Mouse (Mus musculus): Measurements from ENCODE around the gene Stox1. TPM values are rescaled to one million over a fixed set of nuclear protein-coding genes. Genes with fewer than 3 reads are reported as not detected.

Gene Stox1
- polyA plus RNA-seq, 2 experiments: 0.63 to 0.65 TPM

- Histone ChIP-seq H3K4me2 (replicated peaks; ENCODE audit: low read depth, low read length, severe bottlenecking) (peak overlapping the region; percentile 34), H3K27me3 (ENCODE audit: control insufficient read depth, insufficient read depth, low read length) (no peaks in the 10 kb centered on the region), H3K9me3 (ENCODE audit: control insufficient read depth, low read length) (no peaks in the 10 kb centered on the region), H3K4me3 (replicated peaks; ENCODE audit: low read length) (no peak overlapping the region), H3K36me3 (ENCODE audit: control insufficient read depth, insufficient read depth, low read length) (no peaks in the 10 kb centered on the region), H3K9ac (ENCODE audit: low read depth, low read length, severe bottlenecking) (no peak overlapping the region), H3K27ac (replicated peaks; ENCODE audit: low read depth, low read length) (no peak overlapping the region), H3K4me1 (ENCODE audit: control insufficient read depth, insufficient read depth, low read length) (no peaks in the 10 kb centered on the region)
- 55% methylated on average over 27 of the region's 27 CpGs for WGBS
- ATAC-seq (ENCODE audit: low FRiP score, low read depth) (no peak), DNase-seq (ENCODE audit: low spot score) (no peak)
- no peak for TF ChIP-seq POLR2A (IDR thresholded peaks at IDR 0.05; ENCODE audit: borderline replicate concordance, extremely low read depth, insufficient read depth, insufficient read length)
These were observed 60.9 kb downstream of the Stox1 start for GRCm38 (mm10) chr10:62664963-62665590.

DNA sequence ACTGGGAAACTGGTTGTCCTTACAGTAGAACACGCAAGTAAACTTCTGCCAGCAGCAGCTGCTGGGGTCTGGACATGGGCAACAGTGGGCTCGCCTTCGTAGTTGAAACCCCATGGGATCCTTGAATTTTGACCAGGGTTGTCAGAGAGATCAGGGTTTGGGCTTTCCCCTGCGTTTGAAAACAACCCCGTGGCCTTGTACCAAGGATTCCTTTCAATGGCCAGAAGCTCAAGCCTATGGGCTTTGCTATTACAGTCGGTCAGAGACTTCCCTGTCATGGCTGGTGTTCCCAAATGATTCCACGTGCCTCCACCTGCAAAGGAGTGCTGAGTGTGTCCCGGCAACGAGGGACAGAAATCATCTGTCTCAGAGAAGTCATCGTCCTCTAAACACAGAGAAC, 61.8 kb downstream of the Stox1 start:
- WGBS: 85% methylated on average over 10 of the region's 10 CpGs
- Histone ChIP-seq H3K4me1 (ENCODE audit: control insufficient read depth, insufficient read depth, low read length) (no peaks in the 10 kb centered on the region), H3K9me3 (ENCODE audit: control insufficient read depth, low read length) (no peaks in the 10 kb centered on the region), H3K27ac (replicated peaks; ENCODE audit: low read depth, low read length) (no peak overlapping the region), H3K27me3 (ENCODE audit: control insufficient read depth, insufficient read depth, low read length) (no peaks in the 10 kb centered on the region), H3K4me2 (replicated peaks; ENCODE audit: low read depth, low read length, severe bottlenecking) (no peak overlapping the region), H3K4me3 (replicated peaks; ENCODE audit: low read length) (no peak overlapping the region), H3K9ac (ENCODE audit: low read depth, low read length, severe bottlenecking) (no peak overlapping the region), H3K36me3 (ENCODE audit: control insufficient read depth, insufficient read depth, low read length) (no peaks in the 10 kb centered on the region)
- ATAC-seq (ENCODE audit: low FRiP score, low read depth) (no peak), DNase-seq (ENCODE audit: low spot score) (no peak)
- TF ChIP-seq POLR2A (IDR thresholded peaks at IDR 0.05; ENCODE audit: borderline replicate concordance, extremely low read depth, insufficient read depth, insufficient read length): no peak

- Histone ChIP-seq H3K27ac (replicated peaks; ENCODE audit: low read depth, low read length) (no peak overlapping the region), H3K9me3 (ENCODE audit: control insufficient read depth, low read length) (no peaks in the 10 kb centered on the region), H3K4me2 (replicated peaks; ENCODE audit: low read depth, low read length, severe bottlenecking) (no peak overlapping the region), H3K4me1 (ENCODE audit: control insufficient read depth, insufficient read depth, low read length) (no peaks in the 10 kb centered on the region), H3K27me3 (ENCODE audit: control insufficient read depth, insufficient read depth, low read length) (no peaks in the 10 kb centered on the region), H3K36me3 (ENCODE audit: control insufficient read depth, insufficient read depth, low read length) (no peaks in the 10 kb centered on the region), H3K9ac (ENCODE audit: low read depth, low read length, severe bottlenecking) (no peak overlapping the region), H3K4me3 (replicated peaks; ENCODE audit: low read length) (no peak overlapping the region)
- WGBS: 85% methylated on average over 7 of the region's 7 CpGs
- DNase-seq (ENCODE audit: low spot score) (no peak), ATAC-seq (ENCODE audit: low FRiP score, low read depth) (no peak)
- no peak for TF ChIP-seq POLR2A (IDR thresholded peaks at IDR 0.05; ENCODE audit: borderline replicate concordance, extremely low read depth, insufficient read depth, insufficient read length)
These were observed 69.2 kb downstream of the Stox1 start for GRCm38 (mm10) chr10:62656711-62657110.

DNA sequence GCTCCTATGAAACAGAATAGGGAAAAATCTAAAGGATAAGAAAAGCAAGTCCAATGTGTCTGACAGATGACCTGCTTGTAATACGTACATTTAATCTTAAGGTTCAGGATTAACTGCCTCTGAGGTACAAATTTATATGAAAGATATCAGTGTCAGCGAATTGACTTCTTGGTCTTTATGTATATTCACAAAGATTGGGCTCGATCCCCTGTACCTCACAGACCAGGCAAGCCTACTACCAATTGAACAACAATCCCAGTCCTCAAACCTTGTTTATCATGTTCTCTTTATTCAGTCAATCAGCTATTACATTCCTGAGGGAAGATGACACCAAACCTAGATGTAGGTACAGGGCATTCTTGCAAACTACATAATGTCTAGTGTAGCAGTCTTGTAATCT, 74.0 kb downstream of the Stox1 start:
- Histone ChIP-seq H3K4me1 (ENCODE audit: control insufficient read depth, insufficient read depth, low read length) (peaks cover 8% of the 10 kb centered on the region), H3K9ac (ENCODE audit: low read depth, low read length, severe bottlenecking) (peak overlapping the region; percentile 97), H3K27ac (replicated peaks; ENCODE audit: low read depth, low read length) (peak overlapping the region; percentile 92), H3K36me3 (ENCODE audit: control insufficient read depth, insufficient read depth, low read length) (peaks cover 3% of the 10 kb centered on the region; the same call in 1 of the 2 replicates), H3K4me3 (replicated peaks; ENCODE audit: low read length) (peak overlapping the region; percentile 98), H3K9me3 (ENCODE audit: control insufficient read depth, low read length) (no peaks in the 10 kb centered on the region), H3K4me2 (replicated peaks; ENCODE audit: low read depth, low read length, severe bottlenecking) (peak overlapping the region; percentile 43), H3K27me3 (ENCODE audit: control insufficient read depth, insufficient read depth, low read length) (no peaks in the 10 kb centered on the region)
- 18% methylated on average over 3 of the region's 3 CpGs for WGBS
- DNase-seq (ENCODE audit: low spot score): no peak
- ATAC-seq (ENCODE audit: low FRiP score, low read depth): no peak
- no peak for TF ChIP-seq POLR2A (IDR thresholded peaks at IDR 0.05; ENCODE audit: borderline replicate concordance, extremely low read depth, insufficient read depth, insufficient read length)

DNA sequence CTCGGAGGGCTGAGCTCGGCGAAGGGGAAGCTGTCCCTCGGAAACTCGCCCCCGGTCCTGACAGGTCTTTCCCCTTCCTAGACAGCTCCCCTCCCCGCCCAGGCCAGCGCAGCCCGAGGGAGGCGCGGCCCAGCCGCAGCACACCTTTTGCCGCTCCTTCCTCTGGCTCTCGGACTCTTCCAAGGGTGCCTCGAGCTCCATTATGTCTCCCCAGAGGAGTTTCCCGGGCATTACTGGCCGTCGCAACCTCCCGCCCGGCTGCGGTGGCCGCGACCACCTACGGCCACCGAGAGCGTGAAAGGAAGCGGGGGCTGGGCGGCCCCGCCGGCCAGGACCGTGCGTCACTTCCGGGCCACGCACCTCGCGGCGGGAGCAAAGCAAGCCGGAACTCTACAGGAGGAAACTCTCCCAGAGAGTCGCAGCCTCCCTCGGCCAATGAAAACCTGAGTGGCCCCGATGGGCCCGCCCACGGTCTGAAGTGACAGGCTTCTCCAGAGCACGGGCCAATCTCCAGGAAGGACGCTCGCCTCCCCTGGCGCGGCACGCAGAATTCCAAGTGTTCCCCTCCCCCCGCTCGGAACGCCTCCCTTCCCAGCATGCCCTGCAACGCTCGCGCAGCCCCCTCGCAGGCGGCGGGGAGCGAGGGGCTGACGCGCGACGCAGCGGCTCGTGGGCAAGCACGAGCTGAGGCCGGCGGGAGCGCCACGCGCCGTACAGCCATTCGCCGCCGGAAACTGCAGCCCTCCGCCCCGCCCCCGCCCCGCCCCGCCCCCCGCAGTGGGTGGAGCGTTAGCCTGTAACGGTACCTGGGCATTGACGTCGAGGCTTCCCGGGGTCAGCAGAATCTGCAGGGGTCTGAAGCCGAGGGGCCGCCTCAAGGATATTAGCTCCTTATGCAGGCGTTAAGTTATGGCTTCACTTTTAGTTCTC, 74.8 kb downstream of the Stox1 start, which contains the start of gene Ddx50:
Ddx50 (minus strand) TSS at position 338 of the 930 bp plus-strand sequence.
- DNase-seq (ENCODE audit: low spot score) (peak; percentile 99), ATAC-seq (ENCODE audit: low FRiP score, low read depth) (peak; percentile 98)
- Histone ChIP-seq H3K4me2 (replicated peaks; ENCODE audit: low read depth, low read length, severe bottlenecking) (peak within 1 kb of the TSS; percentile 64), H3K27ac (replicated peaks; ENCODE audit: low read depth, low read length) (peak within 1 kb of the TSS; percentile 95), H3K4me3 (replicated peaks; ENCODE audit: low read length) (peak within 1 kb of the TSS; percentile 98), H3K4me1 (ENCODE audit: control insufficient read depth, insufficient read depth, low read length) (peaks cover 8% of the 10 kb centered on the region), H3K9ac (ENCODE audit: low read depth, low read length, severe bottlenecking) (peak within 1 kb of the TSS; percentile 97), H3K9me3 (ENCODE audit: control insufficient read depth, low read length) (no peaks in the 10 kb centered on the region), H3K36me3 (ENCODE audit: control insufficient read depth, insufficient read depth, low read length) (peaks cover 11% of the 10 kb centered on the region), H3K27me3 (ENCODE audit: control insufficient read depth, insufficient read depth, low read length) (no peaks in the 10 kb centered on the region)
- WGBS: under 1% methylated on average over 60 of the region's 89 CpGs
- TF ChIP-seq POLR2A (IDR thresholded peaks at IDR 0.05; ENCODE audit: borderline replicate concordance, extremely low read depth, insufficient read depth, insufficient read length): peak; percentile 86; the same call in 1 of the 2 replicates
